Comparison of ENCODE assay signal across 27 mouse cellular contexts in genomic region chr7:140096055-140096454, GRCm38 (mm10). TPM values are rescaled to one million over a fixed set of nuclear protein-coding genes. Genes with fewer than 3 reads are reported as not detected.
"Had no signal": no experiment of that assay in that cellular context is flagged by ENCODE, and none has a peak within 500 bp of the region (broad histone marks: within the 10 kb centered on the region; RNA-seq: fewer than 3 reads in every experiment).

No protein-coding gene starts in this region.

- H3K4me2 ChIP-seq: heart, embryonic 11.5 days; heart, embryonic 13.5 days; heart, embryonic 15.5 days; hindbrain, embryonic 13.5 days; hindbrain, embryonic 15.5 days; limb, embryonic 12.5 days; liver, embryonic 11.5 days; liver, embryonic 13.5 days had no signal

- DNase-seq: gastrocnemius, adult 2 months; gastrocnemius, postnatal 10 days; gastrocnemius, postnatal 25 days; heart, adult 11 months; heart, adult 2 months; heart, postnatal 14 days; heart, postnatal 36 days; liver; liver, embryonic 13.5 days had no signal

- ATAC-seq: hindbrain, postnatal 0 days had no signal

- H3K36me3 ChIP-seq: heart, embryonic 15.5 days; hindbrain, embryonic 15.5 days; limb, embryonic 10.5 days; liver, embryonic 13.5 days had no signal

- H3K4me1 ChIP-seq: hindbrain, embryonic 15.5 days had no signal

- H3K9me3 ChIP-seq: heart, embryonic 13.5 days; heart, embryonic 15.5 days; hindbrain, embryonic 13.5 days; hindbrain, embryonic 15.5 days; limb, embryonic 10.5 days; limb, embryonic 12.5 days; liver, embryonic 13.5 days had no signal

- H3K9ac ChIP-seq: heart, embryonic 13.5 days; heart, embryonic 15.5 days; hindbrain, embryonic 13.5 days; hindbrain, embryonic 15.5 days; limb, embryonic 12.5 days; liver, embryonic 13.5 days had no signal

- H3K4me3 ChIP-seq: gastrocnemius, adult 2 months; heart, adult 2 months; heart, embryonic 13.5 days; heart, embryonic 15.5 days; hindbrain, embryonic 13.5 days; hindbrain, embryonic 15.5 days; layer of hippocampus, adult 2 months; left cerebral cortex, adult 2 months; limb, embryonic 10.5 days; limb, embryonic 12.5 days; liver, embryonic 13.5 days had no signal

- H3K27ac ChIP-seq: gastrocnemius, adult 2 months; heart, adult 2 months; heart, embryonic 13.5 days; heart, embryonic 15.5 days; hindbrain, embryonic 13.5 days; hindbrain, embryonic 15.5 days; hindbrain, postnatal 0 days; layer of hippocampus, adult 2 months; left cerebral cortex, adult 2 months; limb, embryonic 10.5 days; limb, embryonic 12.5 days; liver, embryonic 13.5 days had no signal

- H3K27me3 ChIP-seq: heart, embryonic 13.5 days; heart, embryonic 15.5 days; hindbrain, embryonic 13.5 days; hindbrain, embryonic 15.5 days; liver, embryonic 13.5 days had no signal

RNA-seq across cellular contexts. Expression of gene Prap1, which starts 2.9 kb away (rescaled TPM):
- total RNA-seq: gastrocnemius, adult 2 months; gastrocnemius, postnatal 10 days; gastrocnemius, postnatal 25 days; gastrocnemius, postnatal 4 days; heart, adult 2 months; heart, postnatal 14 days; heart, postnatal 36 days; hematopoietic stem cell, adult 5-6 weeks; hindbrain, postnatal 0 days; layer of hippocampus, adult 2 months; layer of hippocampus, postnatal 10 days; layer of hippocampus, postnatal 25 days; left cerebral cortex, adult 2 months; left cerebral cortex, postnatal 14 days; left cerebral cortex, postnatal 36 days had no signal
- polyA plus RNA-seq: heart, embryonic 11.5 days; hindbrain, embryonic 11.5 days; hindbrain, embryonic 13.5 days; hindbrain, embryonic 15.5 days; hindbrain, postnatal 0 days; limb, embryonic 10.5 days; limb, embryonic 12.5 days; liver, embryonic 11.5 days; liver, embryonic 13.5 days had no signal

RNA-seq across cellular contexts. Expression of gene Caly, which starts 13.7 kb away (rescaled TPM):
- total RNA-seq: gastrocnemius, postnatal 25 days; gastrocnemius, postnatal 4 days; heart, postnatal 14 days; heart, postnatal 36 days; hematopoietic stem cell, adult 5-6 weeks had no signal
